Mouse (Mus musculus) frontal cortex, adult (tissue): ENCODE results near the gene Pds5b.
"Not testable (repeated sequence)": the region's sequence is repeated elsewhere in the genome, so short reads cannot be mapped to it uniquely, and the experiment has no call there.

Source experiments
- ATAC-seq: cut with Nextera tagmentation; 2 replicates; pipeline ENCODE4 v1.9.2; 2017; ENCODE audit warnings: mild to moderate bottlenecking, moderate library complexity, mixed read lengths; ENCODE audit not compliant: low TSS enrichment

Pds5b gene

GRCm38 (mm10) chr5:150822781-150823180 lies 149.2 kb downstream of the Pds5b start:
- ATAC-seq: no peak

- no peak for ATAC-seq
These were observed 149.8 kb downstream of the Pds5b start for GRCm38 (mm10) chr5:150823361-150823760.

- ATAC-seq: no peak
These were observed 156.0 kb downstream of the Pds5b start for GRCm38 (mm10) chr5:150829499-150829898.

GRCm38 (mm10) chr5:150830718-150831117 lies 157.2 kb downstream of the Pds5b start:
- ATAC-seq: no peak

GRCm38 (mm10) chr5:150836782-150837181 lies 163.2 kb downstream of the Pds5b start:
- ATAC-seq: no peak

GRCm38 (mm10) chr5:150839688-150840541 lies 166.4 kb downstream of the Pds5b start:
- no peak for ATAC-seq

- ATAC-seq: no peak
These were observed 167.1 kb downstream of the Pds5b start for GRCm38 (mm10) chr5:150840596-150840995.

GRCm38 (mm10) chr5:150845961-150846360 lies 172.4 kb downstream of the Pds5b start:
- ATAC-seq: no peak

- no peak for ATAC-seq
These were observed 177.3 kb downstream of the Pds5b start for GRCm38 (mm10) chr5:150850821-150851220.

GRCm38 (mm10) chr5:150852097-150852496 lies 178.6 kb downstream of the Pds5b start:
- not testable (repeated sequence) for ATAC-seq

- ATAC-seq: no peak
These were observed 181.0 kb downstream of the Pds5b start for GRCm38 (mm10) chr5:150854506-150854905.

- peak; percentile 72 for ATAC-seq
These were observed 186.2 kb downstream of the Pds5b start for GRCm38 (mm10) chr5:150859642-150860194.
